Mouse (Mus musculus) liver, embryonic 14.5 days (tissue): Measurements from ENCODE around the gene Oxtr.

Source experiments
- CTCF ChIP-seq: IDR thresholded peaks from 2 replicates; pipeline ENCODE4 v1.5.1; 2016; ENCODE audit warnings: antibody characterized with exemption, low read depth, control low read depth
- EP300 ChIP-seq: IDR thresholded peaks from 2 replicates; pipeline ENCODE4 v1.6.1; 2016; ENCODE audit warnings: antibody characterized with exemption, low read depth

DNA sequence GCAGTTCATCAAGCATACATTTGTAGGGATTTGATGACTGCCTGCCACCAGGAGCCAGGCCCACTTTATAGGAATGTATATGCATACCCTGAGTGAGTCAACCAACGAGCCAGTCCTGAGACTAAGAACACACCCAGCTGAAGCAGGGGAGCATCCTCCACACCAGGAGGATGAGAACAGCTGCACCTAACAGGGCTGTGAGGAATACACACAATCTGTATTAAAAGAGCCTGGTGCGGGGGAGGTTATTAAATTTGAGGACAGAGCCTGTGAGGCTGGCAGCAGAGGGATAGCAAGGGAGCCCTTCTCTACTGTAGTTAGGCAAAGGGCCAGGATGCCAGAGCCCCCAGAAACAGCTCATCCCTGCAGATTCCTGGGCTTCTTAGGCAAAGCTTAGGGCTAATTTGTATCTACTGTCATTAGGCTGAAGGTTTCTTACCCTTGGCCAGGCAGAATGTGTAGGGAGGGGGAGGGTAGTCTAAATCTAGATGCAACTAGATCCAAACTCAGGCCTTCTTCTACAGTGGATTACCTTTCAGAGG lies 19.9 kb upstream of the Oxtr start:
- TF ChIP-seq CTCF (no peak), EP300 (no peak)
